Mouse (Mus musculus) embryonic facial prominence, embryonic 15.5 days (tissue): ENCODE data around the gene Mrpl48. TPM values are rescaled to one million over a fixed set of nuclear protein-coding genes. Genes with fewer than 3 reads are reported as not detected.

Experiments
- ATAC-seq: fragments of 200-750 bp; cut with Nextera tagmentation; 2 replicates; pipeline ENCODE4 v1.8.0; 2017; ENCODE audit warnings: low read depth, moderate TSS enrichment; ENCODE audit not compliant: insufficient number of reproducible peaks, low FRiP score, low TSS enrichment
- H3K27ac ChIP-seq: fragments of 300-500 bp; sonication (generic); replicated peaks from 2 replicates; pipeline ENCODE4 v1.5.1; 2015; ENCODE audit warnings: mild to moderate bottlenecking, inconsistent platforms
- H3K27me3 ChIP-seq: fragments of 300-500 bp; sonication (generic); 2 replicates; pipeline ENCODE4 v1.6.1; 2015; ENCODE audit warnings: inconsistent platforms
- H3K36me3 ChIP-seq: fragments of 300-500 bp; sonication (generic); 2 replicates; pipeline ENCODE4 v1.6.1; 2015; ENCODE audit warnings: mild to moderate bottlenecking, inconsistent platforms
- H3K4me1 ChIP-seq: fragments of 300-500 bp; sonication (generic); 2 replicates; pipeline ENCODE4 v1.6.1; 2015; ENCODE audit warnings: inconsistent platforms
- H3K4me2 ChIP-seq: fragments of 300-500 bp; sonication (generic); replicated peaks from 2 replicates; pipeline ENCODE4 v1.6.1; 2015; ENCODE audit warnings: mild to moderate bottlenecking, inconsistent platforms
- H3K4me3 ChIP-seq: fragments of 300-500 bp; sonication (generic); replicated peaks from 2 replicates; pipeline ENCODE4 v1.5.1; 2015; ENCODE audit warnings: mild to moderate bottlenecking, inconsistent platforms
- H3K9ac ChIP-seq: fragments of 300-500 bp; sonication (generic); 2 replicates; pipeline ENCODE4 v1.6.1; 2015; ENCODE audit warnings: inconsistent platforms
- H3K9me3 ChIP-seq: fragments of 300-500 bp; sonication (generic); replicated peaks from 2 replicates; pipeline ENCODE4 v1.6.1; 2016; ENCODE audit warnings: inconsistent platforms
- WGBS: fragments of 180-500 bp; shearing (Covaris S2); methylation state at CpG from one replicate; pipeline ENCODE4 v1.1.7; 2015; 5-methylcytosine and 5-hydroxymethylcytosine counted together
- polyA plus RNA-seq: library from polyadenylated mRNA; unstranded; fragments of >200 nt; fragmentation: Nextera tagmentation; extraction: Ambion mirVana; gene quantifications from 2 replicates; pipeline ENCODE4 v1.2.1, GENCODE M21; 2015

Mrpl48 gene
- polyA plus RNA-seq, 1 experiment from 2014 or later: 75.0 TPM

GRCm38 (mm10) chr7:100533503-100533902, 74.6 kb downstream of the Mrpl48 start:
- Histone ChIP-seq H3K4me3 (no peak overlapping the region), H3K9me3 (no peaks in the 10 kb centered on the region), H3K27ac (no peak overlapping the region), H3K9ac (no peak overlapping the region), H3K36me3 (no peaks in the 10 kb centered on the region), H3K4me1 (0 out of 2 replicates have a peak, but pooled peaks cover 5% of the 10 kb centered on the region), H3K4me2 (no peak overlapping the region), H3K27me3 (no peaks in the 10 kb centered on the region)
- 66% methylated on average over 2 of the region's 2 CpGs for WGBS
- ATAC-seq: no peak

- 88% methylated on average over 5 of the region's 5 CpGs for WGBS
- H3K9ac ChIP-seq: no peak overlapping the region
- no peak overlapping the region for H3K27ac ChIP-seq
- H3K9me3 ChIP-seq: no peaks in the 10 kb centered on the region
- no peaks in the 10 kb centered on the region for H3K4me1 ChIP-seq
- H3K36me3 ChIP-seq: no peaks in the 10 kb centered on the region
- ATAC-seq: no peak
- no peak overlapping the region for H3K4me3 ChIP-seq
- H3K4me2 ChIP-seq: no peak overlapping the region
- H3K27me3 ChIP-seq: no peaks in the 10 kb centered on the region
Measured at GRCm38 (mm10) chr7:100530766-100531165, 77.3 kb downstream of the Mrpl48 start.

- H3K36me3 ChIP-seq: no peaks in the 10 kb centered on the region
- ATAC-seq: no peak
- H3K27ac ChIP-seq: no peak overlapping the region
- no peak overlapping the region for H3K4me2 ChIP-seq
- no peaks in the 10 kb centered on the region for H3K9me3 ChIP-seq
- no peak overlapping the region for H3K4me3 ChIP-seq
- no peak overlapping the region for H3K9ac ChIP-seq
- H3K27me3 ChIP-seq: no peaks in the 10 kb centered on the region
- no peaks in the 10 kb centered on the region for H3K4me1 ChIP-seq
- WGBS: 58% methylated on average over 8 of the region's 8 CpGs
Measured at GRCm38 (mm10) chr7:100524669-100525068, 83.4 kb downstream of the Mrpl48 start.

- no peak overlapping the region for H3K9ac ChIP-seq
- no peaks in the 10 kb centered on the region for H3K4me1 ChIP-seq
- H3K4me3 ChIP-seq: no peak overlapping the region
- H3K4me2 ChIP-seq: no peak overlapping the region
- no peaks in the 10 kb centered on the region for H3K9me3 ChIP-seq
- no peaks in the 10 kb centered on the region for H3K27me3 ChIP-seq
- no peaks in the 10 kb centered on the region for H3K36me3 ChIP-seq
- WGBS: 69% methylated on average over 3 of the region's 3 CpGs
- H3K27ac ChIP-seq: no peak overlapping the region
- ATAC-seq: no peak
Measured at GRCm38 (mm10) chr7:100522222-100522621, 85.9 kb downstream of the Mrpl48 start.

- H3K9me3 ChIP-seq: no peaks in the 10 kb centered on the region
- H3K27me3 ChIP-seq: no peaks in the 10 kb centered on the region
- no peaks in the 10 kb centered on the region for H3K4me1 ChIP-seq
- no peaks in the 10 kb centered on the region for H3K36me3 ChIP-seq
- ATAC-seq: peak; percentile 34; the same call in 1 of the 2 replicates
- H3K4me2 ChIP-seq: peak overlapping the region; percentile 28; the same call in 1 of the 2 replicates
- no peak overlapping the region for H3K4me3 ChIP-seq
- WGBS: 21% methylated on average over 10 of the region's 10 CpGs
- no peak overlapping the region for H3K9ac ChIP-seq
- no peak overlapping the region for H3K27ac ChIP-seq
Measured at GRCm38 (mm10) chr7:100520663-100521285, 87.3 kb downstream of the Mrpl48 start.

GRCm38 (mm10) chr7:100520204-100520603, 87.9 kb downstream of the Mrpl48 start:
- Histone ChIP-seq H3K36me3 (no peaks in the 10 kb centered on the region), H3K9ac (no peak overlapping the region), H3K4me2 (no peak overlapping the region), H3K4me3 (no peak overlapping the region), H3K27me3 (no peaks in the 10 kb centered on the region), H3K9me3 (no peaks in the 10 kb centered on the region), H3K27ac (no peak overlapping the region), H3K4me1 (no peaks in the 10 kb centered on the region)
- no peak for ATAC-seq
- WGBS: 66% methylated on average over 7 of the region's 7 CpGs

GRCm38 (mm10) chr7:100514573-100514972, 93.5 kb downstream of the Mrpl48 start, which contains the start of gene Dnajb13:
TSS of gene Dnajb13 (minus strand) at chr7:100514960.
- Histone ChIP-seq H3K4me2 (no peak within 1 kb of the TSS), H3K9ac (no peak within 1 kb of the TSS), H3K4me3 (no peak within 1 kb of the TSS), H3K9me3 (no peaks in the 10 kb centered on the region), H3K36me3 (no peaks in the 10 kb centered on the region), H3K27me3 (no peaks in the 10 kb centered on the region), H3K4me1 (no peaks in the 10 kb centered on the region), H3K27ac (no peak within 1 kb of the TSS)
- 50% methylated on average over 11 of the region's 11 CpGs for WGBS
- ATAC-seq: no peak

- H3K9ac ChIP-seq: no peak overlapping the region
- H3K4me3 ChIP-seq: no peak overlapping the region
- no peaks in the 10 kb centered on the region for H3K9me3 ChIP-seq
- H3K27ac ChIP-seq: no peak overlapping the region
- no peaks in the 10 kb centered on the region for H3K36me3 ChIP-seq
- WGBS: 79% methylated on average over 8 of the region's 8 CpGs
- no peak for ATAC-seq
- H3K4me1 ChIP-seq: no peaks in the 10 kb centered on the region
- H3K27me3 ChIP-seq: no peaks in the 10 kb centered on the region
- no peak overlapping the region for H3K4me2 ChIP-seq
Measured at GRCm38 (mm10) chr7:100511602-100512001, 96.5 kb downstream of the Mrpl48 start.

- Histone ChIP-seq H3K4me1 (no peaks in the 10 kb centered on the region), H3K9ac (no peak overlapping the region), H3K36me3 (no peaks in the 10 kb centered on the region), H3K9me3 (no peaks in the 10 kb centered on the region), H3K27ac (no peak overlapping the region), H3K27me3 (no peaks in the 10 kb centered on the region; the same call in 1 of the 2 replicates), H3K4me3 (no peak overlapping the region), H3K4me2 (no peak overlapping the region)
- no peak for ATAC-seq
- 70% methylated on average over 3 of the region's 3 CpGs for WGBS
Measured at GRCm38 (mm10) chr7:100508670-100509069, 99.4 kb downstream of the Mrpl48 start.

- Histone ChIP-seq H3K9me3 (no peaks in the 10 kb centered on the region), H3K9ac (no peak overlapping the region), H3K4me3 (no peak overlapping the region), H3K27me3 (no peaks in the 10 kb centered on the region; the same call in 1 of the 2 replicates), H3K4me1 (no peaks in the 10 kb centered on the region), H3K27ac (no peak overlapping the region), H3K4me2 (no peak overlapping the region), H3K36me3 (no peaks in the 10 kb centered on the region)
- WGBS: 64% methylated on average over 4 of the region's 4 CpGs
- ATAC-seq: no peak
Measured at GRCm38 (mm10) chr7:100506494-100506893, 101.6 kb downstream of the Mrpl48 start.

- H3K27me3 ChIP-seq: no peaks in the 10 kb centered on the region; the same call in 1 of the 2 replicates
- WGBS: 76% methylated on average over 13 of the region's 13 CpGs
- H3K36me3 ChIP-seq: 0 out of 2 replicates have a peak, but pooled peaks cover under 1% of the 10 kb centered on the region
- no peak for ATAC-seq
- no peak overlapping the region for H3K9ac ChIP-seq
- H3K4me3 ChIP-seq: no peak overlapping the region
- H3K9me3 ChIP-seq: no peaks in the 10 kb centered on the region
- H3K4me2 ChIP-seq: no peak overlapping the region
- no peaks in the 10 kb centered on the region for H3K4me1 ChIP-seq
- H3K27ac ChIP-seq: no peak overlapping the region
Measured at GRCm38 (mm10) chr7:100504740-100505487, 103.2 kb downstream of the Mrpl48 start.
